Mouse (Mus musculus) embryonic fibroblast, embryonic 13.5 days (primary cell): ENCODE measurements at regions not wholly inside any gene's neighbourhood (a gene's known extent, or its start where the extent isn't known, plus 50 kb on each side); places are given as distances from the start of the nearest gene placed in this dataset.

Experiments used
- CTCF ChIP-seq: IDR thresholded peaks from 2 replicates; pipeline ENCODE4 v1.5.1; 2011; ENCODE audit warnings: mild to moderate bottlenecking, control low read depth, low read length, moderate library complexity, borderline replicate concordance; ENCODE audit not compliant: insufficient read depth
- POLR2A ChIP-seq: IDR thresholded peaks from 2 replicates; pipeline ENCODE4 v1.6.1; 2011; ENCODE audit warnings: low read depth, mild to moderate bottlenecking, control low read depth, low read length, moderate library complexity

- TF ChIP-seq POLR2A (no peak), CTCF (no peak)
Measured at GRCm38 (mm10) chr2:57504678-57505077, 267.2 kb downstream of the Gpd2 start.
